Mouse (Mus musculus) kidney, adult 2 months (tissue): Measurements from ENCODE around the gene Tmem52b. TPM values are rescaled to one million over a fixed set of nuclear protein-coding genes. Genes with fewer than 3 reads are reported as not detected.
A peak's percentile ranks its signal among the peaks of the same experiment; 100 is the strongest.

Experiments
- DNase-seq: peaks from one replicate; pipeline ENCODE4 v3.0.0; 2021
- H3K27ac ChIP-seq: fragments of 200-500 bp; 2 replicates; pipeline ENCODE4 v1.5.1; 2012; ENCODE audit warnings: low read depth, low read length, control low read depth, inconsistent platforms; ENCODE audit not compliant: insufficient read depth
- H3K27me3 ChIP-seq: fragments of 200-500 bp; replicated peaks from 2 replicates; pipeline ENCODE4 v1.6.1; 2012; ENCODE audit warnings: mild to moderate bottlenecking, moderate library complexity, low read length, inconsistent platforms; ENCODE audit not compliant: control insufficient read depth, insufficient read depth
- H3K36me3 ChIP-seq: fragments of 200-500 bp; 2 replicates; pipeline ENCODE4 v1.6.1; 2012; ENCODE audit warnings: mild to moderate bottlenecking, moderate library complexity, low read length, inconsistent platforms; ENCODE audit not compliant: control insufficient read depth, insufficient read depth
- H3K4me1 ChIP-seq: fragments of 200-500 bp; 2 replicates; pipeline ENCODE4 v1.6.1; 2011; ENCODE audit warnings: low read length; ENCODE audit not compliant: control insufficient read depth, insufficient read depth
- H3K4me3 ChIP-seq: fragments of 200-500 bp; 2 replicates; pipeline ENCODE4 v1.5.1; 2011; ENCODE audit warnings: mild to moderate bottlenecking, low read depth, low read length, control low read depth; ENCODE audit not compliant: insufficient read depth
- CTCF ChIP-seq: fragments of 200-500 bp; conservative IDR thresholded peaks from 2 replicates; pipeline ENCODE4 v1.5.1; 2011; ENCODE audit warnings: low read depth, mild to moderate bottlenecking, control low read depth, low read length, moderate library complexity, mixed read lengths; ENCODE audit not compliant: insufficient read depth, insufficient read length
- POLR2A ChIP-seq: fragments of 200-500 bp; IDR thresholded peaks from one replicate; pipeline ENCODE4 v1.6.1; 2011; ENCODE audit warnings: low read depth, low read length, control low read depth
- WGBS: fragments of 180-500 bp; shearing (Covaris S2); methylation state at CpG from one replicate; pipeline ENCODE4 v1.1.7; 2018; 5-methylcytosine and 5-hydroxymethylcytosine counted together
- polyA plus RNA-seq: library from polyadenylated mRNA; depleted of rRNA; stranded (reverse); fragments of >200 nt; gene quantifications from 2 replicates; pipeline ENCODE4 v1.2.3, GENCODE M21; 2012; rRNA removed

Gene Tmem52b
- 124 and 212 TPM in 2 replicates for polyA plus RNA-seq

DNA sequence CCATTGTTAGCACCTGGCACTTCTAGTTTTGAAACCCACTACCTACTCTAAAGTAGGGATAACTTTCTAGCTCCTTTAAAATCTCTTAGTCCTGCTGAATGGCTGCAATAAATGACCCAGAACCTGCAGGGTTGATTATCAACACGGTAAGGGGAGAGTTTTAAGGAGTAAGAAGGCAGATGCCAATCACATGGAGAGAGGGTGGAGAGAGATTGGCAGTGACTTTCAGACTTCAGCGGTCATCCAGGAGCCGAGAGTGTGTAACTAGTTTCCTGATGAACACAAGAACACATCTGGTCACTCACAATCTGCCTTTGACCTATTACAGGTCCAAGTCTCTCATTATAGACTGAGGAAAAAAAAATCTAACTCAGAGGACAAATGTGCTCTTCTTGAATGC is at the start of gene Tmem52b:
Gene Tmem52b, plus strand, starts transcription at position 189 of the 400 bp plus-strand sequence.
- Histone ChIP-seq H3K36me3 (no peaks in the 10 kb centered on the region; the same call in 1 of the 2 replicates), H3K4me1 (peaks cover 9% of the 10 kb centered on the region; the same call in 1 of the 2 replicates), H3K4me3 (peak within 1 kb of the TSS; percentile 55), H3K27me3 (no peaks in the 10 kb centered on the region), H3K27ac (peak within 1 kb of the TSS; percentile 80)
- TF ChIP-seq CTCF (no peak), POLR2A (no peak)
- peak; percentile 72 for DNase-seq
- 19% methylated on average over 3 of the region's 3 CpGs for WGBS

DNA sequence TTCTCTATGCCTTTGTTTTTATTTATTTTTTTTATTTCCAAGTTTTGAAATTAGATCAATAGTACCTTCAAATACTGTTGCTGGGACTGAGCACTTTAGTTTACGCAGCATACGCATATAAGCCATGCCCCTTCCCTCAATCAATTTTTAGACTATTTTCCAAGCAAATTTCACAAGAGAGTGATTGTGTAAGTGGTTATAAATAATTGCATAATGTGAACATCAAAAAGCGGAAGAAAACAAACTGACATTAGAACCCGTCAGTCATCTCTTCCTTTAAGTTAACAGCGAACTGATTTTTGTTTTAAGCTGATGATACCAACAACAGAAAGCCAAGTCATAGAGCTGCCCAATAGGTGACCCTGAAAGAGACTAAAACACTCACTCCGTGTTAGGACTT is 41.0 kb upstream of the Tmem52b start:
- Histone ChIP-seq H3K4me1 (peaks cover 1% of the 10 kb centered on the region; the same call in 1 of the 2 replicates), H3K4me3 (no peak overlapping the region), H3K36me3 (no peaks in the 10 kb centered on the region), H3K27ac (no peak overlapping the region), H3K27me3 (no peaks in the 10 kb centered on the region)
- TF ChIP-seq POLR2A, result no peak
- no peak for TF ChIP-seq CTCF
- WGBS, result 93% methylated on average over 6 of the region's 6 CpGs
- no peak for DNase-seq

DNA sequence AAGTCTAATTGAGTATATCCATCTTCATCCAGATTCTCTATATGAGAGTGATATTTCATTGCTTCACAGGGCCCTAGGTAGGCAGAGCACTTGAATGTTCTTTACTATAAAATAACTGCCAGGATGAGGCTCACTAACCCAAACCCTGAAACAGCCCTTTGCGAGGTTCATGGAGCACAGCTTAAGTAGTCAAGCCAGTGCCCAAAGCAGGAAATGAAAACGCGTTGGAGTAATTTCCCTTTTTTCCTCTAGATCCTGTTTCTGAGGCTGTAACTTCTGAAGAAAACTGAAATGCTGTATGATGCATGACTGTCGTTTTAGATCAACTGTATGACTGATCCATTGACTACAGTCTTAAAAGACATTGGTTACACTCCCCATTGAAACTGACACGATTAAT is 39.7 kb upstream of the Tmem52b start:
- H3K27ac ChIP-seq, result no peak overlapping the region
- no peak for DNase-seq
- TF ChIP-seq POLR2A, result no peak
- TF ChIP-seq CTCF, result no peak
- peaks cover 5% of the 10 kb centered on the region; the same call in 1 of the 2 replicates for H3K4me1 ChIP-seq
- no peak overlapping the region for H3K4me3 ChIP-seq
- H3K36me3 ChIP-seq, result no peaks in the 10 kb centered on the region
- no peaks in the 10 kb centered on the region for H3K27me3 ChIP-seq
- 36% methylated on average over 5 of the region's 5 CpGs for WGBS

DNA sequence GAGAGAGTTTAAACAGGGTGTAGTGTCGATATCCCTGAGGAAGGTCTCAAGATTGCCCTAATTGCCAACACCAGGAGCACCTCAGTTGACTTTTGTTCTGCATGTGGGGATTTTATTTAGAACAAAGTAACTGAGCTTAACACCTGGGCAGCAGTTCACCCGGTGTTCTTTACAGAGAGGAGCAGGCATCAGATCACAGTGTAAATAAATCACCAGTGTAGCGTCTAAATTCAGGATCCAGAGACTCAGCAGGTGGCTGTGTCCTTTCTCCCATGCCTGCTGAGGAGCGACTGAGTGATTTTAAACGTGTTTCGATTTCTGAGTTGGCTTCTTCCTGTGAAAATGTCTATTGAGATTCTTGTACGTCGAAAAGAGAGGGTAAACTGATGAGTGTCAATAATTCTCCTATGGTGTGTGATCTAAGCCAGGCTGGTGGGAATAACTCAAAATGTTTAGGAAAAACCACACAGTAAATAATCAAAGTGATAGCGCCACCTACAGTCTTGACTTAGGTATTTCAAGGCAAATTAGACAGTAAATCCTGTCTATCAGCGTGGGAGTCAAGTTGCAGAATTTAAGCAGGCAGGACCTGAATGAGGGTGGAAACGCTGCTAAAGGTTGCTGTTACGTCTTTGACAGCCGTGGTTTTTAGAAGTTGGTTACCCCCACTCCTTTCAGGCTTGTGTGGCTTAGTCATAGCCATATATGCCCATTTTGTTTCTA is 35.8 kb upstream of the Tmem52b start:
- H3K4me1 ChIP-seq, result peaks cover 5% of the 10 kb centered on the region; the same call in 1 of the 2 replicates
- H3K27ac ChIP-seq, result no peak overlapping the region
- no peak for TF ChIP-seq POLR2A
- 0 out of 2 replicates have a peak, but pooled peaks have one; percentile 14 for TF ChIP-seq CTCF
- no peak overlapping the region for H3K4me3 ChIP-seq
- WGBS, result 19% methylated on average over 13 of the region's 13 CpGs
- H3K36me3 ChIP-seq, result no peaks in the 10 kb centered on the region
- H3K27me3 ChIP-seq, result no peaks in the 10 kb centered on the region
- peak; percentile 70 for DNase-seq

DNA sequence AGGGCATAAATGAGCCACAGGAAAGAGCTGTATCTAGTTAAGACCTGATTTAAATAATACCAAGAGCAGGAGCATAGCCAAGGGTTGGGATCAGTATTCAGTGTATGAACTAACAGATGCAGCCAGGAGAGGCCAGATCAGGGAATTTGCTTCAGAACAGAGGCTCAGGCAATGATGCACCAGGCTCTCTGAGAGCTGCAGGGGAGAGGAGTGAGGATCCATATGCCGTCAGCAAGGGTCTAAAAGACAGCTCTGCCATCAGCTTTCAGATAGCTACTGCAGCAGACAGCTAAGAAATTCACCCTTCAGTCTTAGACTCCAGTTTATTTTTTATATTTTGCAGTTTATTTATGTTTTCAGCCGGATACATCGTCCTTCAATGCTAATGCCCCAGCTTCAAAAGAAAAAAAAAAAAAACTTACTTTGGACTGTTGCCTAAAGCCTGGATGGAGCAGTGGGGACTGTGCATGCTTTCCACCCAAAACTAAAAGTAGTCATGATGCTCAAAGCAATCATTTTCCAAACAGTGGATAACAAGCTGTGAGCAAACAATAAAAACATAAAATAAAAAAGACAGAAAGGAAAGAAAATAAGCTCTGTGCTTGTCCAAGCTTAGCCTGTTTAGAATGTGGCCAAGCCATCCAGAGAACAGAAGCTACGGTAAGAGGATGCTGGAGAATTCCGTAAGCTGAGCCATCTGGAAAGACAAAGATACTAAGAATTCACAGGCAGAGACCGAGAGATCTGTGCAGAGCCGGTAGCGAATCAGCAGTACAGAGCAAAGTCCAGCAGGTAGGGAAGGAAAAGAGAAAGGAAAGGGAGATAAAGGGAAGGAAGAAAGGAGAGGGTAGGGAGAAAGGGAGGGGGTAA is 32.0 kb upstream of the Tmem52b start:
- Histone ChIP-seq H3K4me1 (peaks cover 5% of the 10 kb centered on the region; the same call in 1 of the 2 replicates), H3K36me3 (no peaks in the 10 kb centered on the region), H3K4me3 (no peak overlapping the region), H3K27me3 (no peaks in the 10 kb centered on the region), H3K27ac (no peak overlapping the region)
- DNase-seq, result peak; percentile 16
- no peak for TF ChIP-seq CTCF
- no peak for TF ChIP-seq POLR2A
- 46% methylated on average over 8 of the region's 8 CpGs for WGBS

DNA sequence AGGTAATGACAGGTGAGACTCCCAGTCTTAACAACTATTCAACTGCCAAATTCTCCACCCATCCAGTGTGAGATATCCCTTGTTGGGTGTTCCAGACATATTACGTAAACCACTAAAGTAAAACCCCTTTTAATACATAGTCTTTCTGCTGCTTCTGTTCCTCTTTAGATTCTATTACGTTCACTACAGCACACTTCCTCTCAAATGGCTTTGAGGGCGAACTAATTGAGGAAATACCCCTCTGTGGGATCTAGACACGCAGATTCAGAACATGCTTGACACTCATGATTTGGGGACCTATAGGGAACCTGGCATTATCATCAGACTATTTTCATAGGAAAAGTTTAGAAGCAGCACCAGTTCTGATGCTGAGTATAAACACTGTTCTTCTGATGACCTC is 17.4 kb upstream of the Tmem52b start:
- H3K4me3 ChIP-seq, result no peak overlapping the region
- H3K4me1 ChIP-seq, result no peaks in the 10 kb centered on the region
- WGBS, result 78% methylated on average over 4 of the region's 4 CpGs
- DNase-seq, result no peak
- no peaks in the 10 kb centered on the region for H3K27me3 ChIP-seq
- no peaks in the 10 kb centered on the region for H3K36me3 ChIP-seq
- TF ChIP-seq POLR2A (no peak), CTCF (no peak)
- no peak overlapping the region for H3K27ac ChIP-seq
